Mouse (Mus musculus) A20 (cell line): ENCODE measurements around the gene Zfp980.
"Not testable (repeated sequence)": the region's sequence is repeated elsewhere in the genome, so short reads cannot be mapped to it uniquely, and the experiment has no call there.

ENCODE experiments used
- DNase-seq: peaks from one replicate; pipeline ENCODE4 v3.0.0-alpha.2; 2011; ENCODE audit warnings: low read depth, low spot score

Gene Zfp980

GRCm38 (mm10) chr4:145670385-145670784 is at the start of gene Zfp980:
Gene Zfp980 (plus strand): TSS chr4:145670685.
- not testable (repeated sequence) for DNase-seq

GRCm38 (mm10) chr4:145640416-145641185 is 29.9 kb upstream of the Zfp980 start:
- not testable (repeated sequence) for DNase-seq

- DNase-seq: not testable (repeated sequence)
Observed at GRCm38 (mm10) chr4:145674286-145674780, 3.8 kb downstream of the Zfp980 start.

GRCm38 (mm10) chr4:145680217-145680616 is 9.7 kb downstream of the Zfp980 start:
- not testable (repeated sequence) for DNase-seq

DNA sequence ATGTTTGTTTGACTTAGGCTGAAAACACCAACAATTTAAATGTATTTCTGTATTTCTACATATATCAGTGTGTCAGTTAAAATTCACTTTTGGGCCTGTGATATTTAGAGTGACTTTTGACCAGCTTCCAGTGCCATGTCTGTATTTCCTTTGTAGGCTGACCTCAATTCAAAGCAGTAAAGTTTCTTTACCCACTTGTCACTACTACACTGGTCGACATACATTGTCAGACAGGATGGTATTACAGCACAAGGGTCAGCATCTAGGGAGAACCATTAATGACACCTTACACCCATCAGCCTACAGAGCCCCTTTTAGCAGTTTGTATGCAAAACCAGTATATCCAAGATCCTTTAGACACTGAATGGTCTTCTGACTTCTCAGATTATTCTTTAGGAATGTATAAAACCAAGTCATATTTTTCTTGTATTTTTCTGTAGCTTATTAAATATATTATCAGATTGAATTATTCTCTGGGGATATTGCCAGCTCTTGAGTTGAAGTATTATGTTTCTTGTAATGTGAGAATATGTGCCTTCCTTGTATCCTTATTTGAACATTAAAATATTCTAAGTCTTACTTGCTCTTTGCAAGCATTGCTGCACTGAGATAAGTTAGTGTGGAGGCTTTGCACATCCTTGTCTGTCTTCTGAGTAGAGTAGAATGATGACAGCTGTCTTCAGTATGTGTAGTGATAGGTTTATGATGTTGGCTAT is 10.3 kb downstream of the Zfp980 start:
- DNase-seq: not testable (repeated sequence)

- not testable (repeated sequence) for DNase-seq
Observed at GRCm38 (mm10) chr4:145682021-145682420, 11.5 kb downstream of the Zfp980 start.

DNA sequence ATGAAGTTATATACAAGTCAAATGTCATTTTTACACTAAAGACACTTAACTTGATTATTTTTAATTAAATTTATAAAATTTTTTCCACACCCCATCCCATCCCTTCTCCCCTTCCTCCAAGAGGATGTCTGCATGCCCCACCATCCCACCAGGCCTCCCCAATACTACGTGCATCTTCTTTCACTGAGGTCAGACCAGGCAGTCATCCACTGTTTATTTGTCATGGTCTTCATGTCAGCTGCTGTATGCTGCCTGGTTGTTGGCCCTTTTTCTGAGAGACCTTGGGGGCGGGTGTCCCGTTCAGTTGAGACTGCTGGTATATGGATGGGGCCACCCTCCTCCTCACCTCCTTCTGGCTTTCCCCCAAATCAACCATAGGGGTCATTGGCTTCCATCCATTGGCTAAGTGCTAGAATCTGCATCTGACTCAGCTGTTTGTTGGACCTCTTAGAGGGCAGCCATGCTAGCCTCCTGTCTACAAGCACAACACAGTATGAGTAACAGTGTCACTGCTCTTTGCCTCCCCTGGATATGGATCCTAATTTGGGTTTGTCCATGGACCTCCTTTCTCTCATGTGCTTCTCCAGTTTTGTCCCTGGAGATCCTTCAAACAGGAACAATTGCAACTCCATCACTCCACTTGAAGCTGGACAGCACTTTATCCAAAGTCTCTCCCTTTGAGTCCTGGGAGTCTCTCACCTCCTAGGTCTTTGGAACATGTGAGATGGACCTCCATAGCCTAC is 12.7 kb downstream of the Zfp980 start:
- not testable (repeated sequence) for DNase-seq

DNA sequence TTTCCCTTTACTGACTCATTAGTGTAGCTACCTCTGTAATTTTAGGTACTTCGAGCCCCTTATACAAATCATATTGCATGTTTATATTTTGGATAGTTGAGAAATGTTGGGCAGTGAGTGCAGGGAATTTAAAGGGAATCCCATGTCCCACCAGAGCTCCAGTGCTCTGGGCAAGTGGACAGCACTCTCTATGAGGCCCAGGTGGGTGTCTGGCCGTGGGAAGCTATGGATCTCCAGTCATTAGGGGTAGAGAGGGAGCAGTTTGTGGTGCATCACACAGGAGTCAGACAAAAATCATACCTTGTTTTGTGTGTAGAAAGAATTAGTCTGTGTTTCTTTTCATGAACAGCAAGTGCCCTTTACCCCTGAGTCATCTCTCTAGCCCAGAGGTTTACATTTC is 15.6 kb downstream of the Zfp980 start:
- not testable (repeated sequence) for DNase-seq

GRCm38 (mm10) chr4:145744935-145745644 is 74.6 kb downstream of the Zfp980 start:
- not testable (repeated sequence) for DNase-seq

- not testable (repeated sequence) for DNase-seq
Observed at GRCm38 (mm10) chr4:145745645-145745991, 75.1 kb downstream of the Zfp980 start.
